Mouse (Mus musculus) bone marrow macrophage, adult 2 months (primary cell): ENCODE results near the gene Spata2.

Source experiments
- CTCF ChIP-seq: IDR thresholded peaks from 2 replicates; pipeline ENCODE4 v1.5.1; 2012; ENCODE audit warnings: low read depth, mild to moderate bottlenecking, low read length, moderate library complexity
- POLR2A ChIP-seq: IDR thresholded peaks from 2 replicates; pipeline ENCODE4 v1.6.1; 2012; ENCODE audit warnings: mild to moderate bottlenecking, low read depth, low read length, borderline replicate concordance

- TF ChIP-seq CTCF (no peak), POLR2A (no peak)
These were observed 4.7 kb downstream of the Spata2 start for GRCm38 (mm10) chr2:167487994-167488393.
